Comparison of ENCODE assay signal across 19 mouse cellular contexts in the genomic region with DNA sequence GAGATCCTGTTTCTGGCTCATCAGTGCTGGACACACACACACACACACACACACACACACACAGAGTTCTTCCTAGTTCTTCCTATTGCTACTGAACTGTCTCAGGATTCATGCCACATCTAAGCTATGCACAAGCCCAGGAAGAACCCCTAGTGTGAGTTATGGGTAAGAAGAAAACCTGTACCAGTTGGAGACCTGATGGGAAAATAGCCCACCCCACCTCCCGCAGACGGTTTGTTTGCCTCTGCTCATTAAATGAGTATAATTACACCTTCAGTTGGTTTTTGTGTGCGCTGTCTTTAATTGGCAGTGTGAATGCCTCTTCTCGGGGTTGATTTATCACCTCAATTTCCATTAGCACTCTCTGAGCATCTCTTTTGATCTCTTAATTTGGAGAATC.
DNase-seq lines count a peak whose midpoint lies in the region; ATAC-seq and TF ChIP-seq lines count a peak whose summit lies in the region.
"Had no signal": no experiment of that assay in that cellular context is flagged by ENCODE, and none has a peak within 500 bp of the region (broad histone marks: within the 10 kb centered on the region; RNA-seq: fewer than 3 reads in every experiment).

No protein-coding gene starts in this region.

- H3K36me3 ChIP-seq in hindbrain, embryonic 13.5 days, result no peaks in the 10 kb centered on the region
- H3K36me3 ChIP-seq in hindbrain, embryonic 10.5 days, result no peaks in the 10 kb centered on the region
- H3K36me3 ChIP-seq in neural tube, embryonic 13.5 days, result no peaks in the 10 kb centered on the region
- no peaks in the 10 kb centered on the region for H3K36me3 ChIP-seq in forebrain, embryonic 16.5 days (ENCODE audit: control insufficient read depth, insufficient read depth)
- H3K36me3 ChIP-seq: embryonic facial prominence, embryonic 10.5 days; heart, embryonic 12.5 days; hindbrain, embryonic 12.5 days had no signal

- 37% methylated on average over 4 of the region's 4 CpGs for WGBS in hindbrain, embryonic 13.5 days
- 76% methylated on average over 4 of the region's 4 CpGs for WGBS in hindbrain, embryonic 10.5 days
- 4% methylated on average over 4 of the region's 4 CpGs for WGBS in neural tube, embryonic 13.5 days
- 10% methylated on average over 4 of the region's 4 CpGs for WGBS in forebrain, embryonic 16.5 days

- H3K4me2 ChIP-seq in hindbrain, embryonic 13.5 days, result no peak overlapping the region
- no peak overlapping the region for H3K4me2 ChIP-seq in neural tube, embryonic 13.5 days
- H3K4me2 ChIP-seq in forebrain, embryonic 16.5 days (ENCODE audit: low read length), result no peak overlapping the region
- H3K4me2 ChIP-seq: heart, embryonic 12.5 days; hindbrain, embryonic 12.5 days had no signal

- no peaks in the 10 kb centered on the region for H3K27me3 ChIP-seq in hindbrain, embryonic 13.5 days
- H3K27me3 ChIP-seq in hindbrain, embryonic 10.5 days (ENCODE audit: insufficient read depth, poor library complexity, severe bottlenecking), result no peaks in the 10 kb centered on the region
- H3K27me3 ChIP-seq in neural tube, embryonic 13.5 days, result no peaks in the 10 kb centered on the region; the same call in 1 of the 2 replicates
- no peaks in the 10 kb centered on the region; the same call in 1 of the 2 replicates for H3K27me3 ChIP-seq in forebrain, embryonic 16.5 days (replicated peaks; ENCODE audit: control insufficient read depth, insufficient read depth, low read length)
- H3K27me3 ChIP-seq: CH12.LX; heart, embryonic 12.5 days; hindbrain, embryonic 12.5 days; Patski had no signal

- no peaks in the 10 kb centered on the region; the same call in 1 of the 2 replicates for H3K9me3 ChIP-seq in hindbrain, embryonic 13.5 days
- H3K9me3 ChIP-seq in hindbrain, embryonic 10.5 days, result no peaks in the 10 kb centered on the region
- no peaks in the 10 kb centered on the region for H3K9me3 ChIP-seq in neural tube, embryonic 13.5 days
- H3K9me3 ChIP-seq in forebrain, embryonic 16.5 days (ENCODE audit: control insufficient read depth, low read length), result 0 out of 2 replicates have a peak, but pooled peaks cover 2% of the 10 kb centered on the region
- H3K9me3 ChIP-seq: hindbrain, embryonic 12.5 days had no signal

- H3K4me1 ChIP-seq in hindbrain, embryonic 13.5 days (replicated peaks), result no peaks in the 10 kb centered on the region
- no peaks in the 10 kb centered on the region for H3K4me1 ChIP-seq in hindbrain, embryonic 10.5 days (replicated peaks)
- peaks cover 14% of the 10 kb centered on the region for H3K4me1 ChIP-seq in neural tube, embryonic 13.5 days (replicated peaks)
- 0 out of 2 replicates have a peak, but pooled peaks cover 2% of the 10 kb centered on the region for H3K4me1 ChIP-seq in forebrain, embryonic 16.5 days (replicated peaks; ENCODE audit: control insufficient read depth, insufficient read depth, low read length)
- H3K4me1 ChIP-seq: embryonic facial prominence, embryonic 10.5 days; heart, embryonic 12.5 days; hindbrain, embryonic 12.5 days had no signal

- no peak for DNase-seq in hindbrain, embryonic 10.5 days (ENCODE audit: low spot score)
- no peak for DNase-seq in neural tube, embryonic 10.5 days (ENCODE audit: extremely low spot score, low spot score)
- no peak for DNase-seq in layer of hippocampus, adult 2 months (ENCODE audit: low spot score in 2 of 2)
- DNase-seq in T-cell, adult 2 months (ENCODE audit: low spot score), result no peak
- DNase-seq: adrenal gland, adult 2 months; adrenal gland, postnatal 25 days; cerebellum, adult 2 months; cerebellum, postnatal 10 days; gastrocnemius, postnatal 14 days had no signal

- TF ChIP-seq CTCF in layer of hippocampus, adult 2 months (conservative IDR thresholded peaks at IDR 0.05), result no peak

- peak; percentile 49; the same call in 1 of the 2 replicates for ATAC-seq in hindbrain, embryonic 13.5 days (ENCODE audit: low FRiP score)
- peak; percentile 66; the same call in 1 of the 2 replicates for ATAC-seq in neural tube, embryonic 13.5 days (ENCODE audit: low read depth)
- ATAC-seq in forebrain, embryonic 16.5 days, result peak; percentile 45
- ATAC-seq: inflammation-experienced regulatory T-cells, adult 6 months; intestine, postnatal 0 days; Patski had no signal

- no peak overlapping the region for H3K4me3 ChIP-seq in hindbrain, embryonic 13.5 days
- no peak overlapping the region for H3K4me3 ChIP-seq in hindbrain, embryonic 10.5 days
- H3K4me3 ChIP-seq in neural tube, embryonic 13.5 days, result no peak overlapping the region
- no peak overlapping the region for H3K4me3 ChIP-seq in forebrain, embryonic 16.5 days (replicated peaks; ENCODE audit: low read length)
- no peak overlapping the region for H3K4me3 ChIP-seq in layer of hippocampus, adult 2 months
- H3K4me3 ChIP-seq: embryonic facial prominence, embryonic 10.5 days; heart, embryonic 12.5 days; hindbrain, embryonic 12.5 days had no signal

- H3K27ac ChIP-seq in hindbrain, embryonic 13.5 days, result no peak overlapping the region
- no peak overlapping the region for H3K27ac ChIP-seq in hindbrain, embryonic 10.5 days
- no peak overlapping the region for H3K27ac ChIP-seq in neural tube, embryonic 13.5 days (replicated peaks)
- no peak overlapping the region for H3K27ac ChIP-seq in forebrain, embryonic 16.5 days (ENCODE audit: low read length)
- H3K27ac ChIP-seq in layer of hippocampus, adult 2 months, result no peak overlapping the region
- H3K27ac ChIP-seq: embryonic facial prominence, embryonic 10.5 days; hindbrain, embryonic 12.5 days had no signal

- no peak overlapping the region for H3K9ac ChIP-seq in hindbrain, embryonic 13.5 days
- no peak overlapping the region for H3K9ac ChIP-seq in neural tube, embryonic 13.5 days
- no peak overlapping the region for H3K9ac ChIP-seq in forebrain, embryonic 16.5 days (replicated peaks; ENCODE audit: low read depth, low read length)
- H3K9ac ChIP-seq: heart, embryonic 12.5 days; hindbrain, embryonic 12.5 days had no signal
